Mouse (Mus musculus) left cerebral cortex, postnatal 36 days (tissue): Measurements from ENCODE around the gene Nfe2l3. TPM values are rescaled to one million over a fixed set of nuclear protein-coding genes. Genes with fewer than 3 reads are reported as not detected.
"Not testable (repeated sequence)": the region's sequence is repeated elsewhere in the genome, so short reads cannot be mapped to it uniquely, and the experiment has no call there.

Experiments used
- DNase-seq, 2 experiments: peaks; one replicate each; pipeline ENCODE4 v3.0.0; 2021 to 2022; ENCODE audit warnings: low spot score in 2 of 2, mixed read lengths in 1 of 2
- intact Hi-C: fragments of 180-260 bp; cut with DNase I; formaldehyde crosslinking; loops from one replicate; pipeline ENCODE4 v1.15.1; 2025
- total RNA-seq, 2 experiments: library from RNA; stranded (reverse); gene quantifications; 2 replicates each; pipeline ENCODE4 v1.2.3; 2021

Gene Nfe2l3
- 1 to 10 TPM; 2.7 to 4.3 TPM for total RNA-seq

GRCm38 (mm10) chr6:51432535-51433397, at the start of gene Nfe2l3:
Nfe2l3 (plus strand) TSS chr6:51432670.
- DNase-seq, result peak in 1 of 2 experiments; percentile 31
- intact Hi-C loops, result loop anchor here (5.0 kb wide), 1 partner anchor 40 kb away; no protein-coding TSS in a partner anchor

GRCm38 (mm10) chr6:51383769-51384755, 48.4 kb upstream of the Nfe2l3 start:
- peak; percentile 62 to 84 for DNase-seq
- intact Hi-C loops, result loop anchor here (2.0 to 5.0 kb wide), 4 partner anchors 85 to 473 kb away; partner anchors contain the start of gene Hnrnpa2b1

GRCm38 (mm10) chr6:51390505-51390904, 42.0 kb upstream of the Nfe2l3 start:
- no peak for DNase-seq
- intact Hi-C loops, result loop anchor here (5.0 kb wide), 1 partner anchor 42 kb away; the partner anchor contains the start of gene Nfe2l3

GRCm38 (mm10) chr6:51391816-51392490, 40.5 kb upstream of the Nfe2l3 start:
- intact Hi-C loops, result loop anchor here (5.0 kb wide), 1 partner anchor 40 kb away; the partner anchor contains the start of gene Nfe2l3
- DNase-seq, result no peak

- intact Hi-C loops, result loop anchor here (5.0 kb wide), 1 partner anchor 39 kb away; the partner anchor contains the start of gene Nfe2l3
- no peak for DNase-seq
These were observed 38.9 kb upstream of the Nfe2l3 start for GRCm38 (mm10) chr6:51393341-51394128.

- not testable (repeated sequence) for DNase-seq
These were observed 38.1 kb upstream of the Nfe2l3 start for GRCm38 (mm10) chr6:51394367-51394766.

GRCm38 (mm10) chr6:51394963-51395362, 37.5 kb upstream of the Nfe2l3 start:
- intact Hi-C loops, result loop anchor here (5.0 kb wide), 1 partner anchor 37 kb away; the partner anchor contains the start of gene Nfe2l3
- not testable (repeated sequence) for DNase-seq

More at GRCm38 (mm10) chr6:51394367-51394766, 38.1 kb upstream of the Nfe2l3 start:
- intact Hi-C loops, result loop anchor here (5.0 kb wide), 1 partner anchor 38 kb away; the partner anchor contains the start of gene Nfe2l3

- intact Hi-C loops, result no loop called here
- DNase-seq, result no peak
These were observed 37.0 kb upstream of the Nfe2l3 start for GRCm38 (mm10) chr6:51395486-51395885.

- intact Hi-C loops, result no loop called here
- no peak for DNase-seq
These were observed 33.4 kb upstream of the Nfe2l3 start for GRCm38 (mm10) chr6:51399113-51399518.

- intact Hi-C loops, result no loop called here
- no peak for DNase-seq
These were observed 31.2 kb upstream of the Nfe2l3 start for GRCm38 (mm10) chr6:51401294-51401693.

GRCm38 (mm10) chr6:51403598-51403997, 28.9 kb upstream of the Nfe2l3 start:
- no peak for DNase-seq
- intact Hi-C loops, result no loop called here

- intact Hi-C loops, result no loop called here
- DNase-seq, result no peak
These were observed 28.0 kb upstream of the Nfe2l3 start for GRCm38 (mm10) chr6:51404502-51404901.

- DNase-seq, result no peak
- intact Hi-C loops, result no loop called here
These were observed 16.0 kb upstream of the Nfe2l3 start for GRCm38 (mm10) chr6:51416433-51416832.

- DNase-seq, result no peak
- intact Hi-C loops, result no loop called here
These were observed 15.0 kb upstream of the Nfe2l3 start for GRCm38 (mm10) chr6:51417306-51417936.

- intact Hi-C loops, result no loop called here
- no peak for DNase-seq
These were observed 8.9 kb upstream of the Nfe2l3 start for GRCm38 (mm10) chr6:51423466-51424122.

GRCm38 (mm10) chr6:51424537-51424936, 7.9 kb upstream of the Nfe2l3 start:
- intact Hi-C loops, result no loop called here
- DNase-seq, result no peak

GRCm38 (mm10) chr6:51434270-51434669, 1.8 kb downstream of the Nfe2l3 start:
- DNase-seq, result no peak
- intact Hi-C loops, result loop anchor here (5.0 kb wide), 1 partner anchor 42 kb away; no protein-coding TSS in a partner anchor
